Mouse (Mus musculus): ENCODE measurements around the gene Calm5. TPM values are rescaled to one million over a fixed set of nuclear protein-coding genes. Genes with fewer than 3 reads are reported as not detected.
A peak's percentile ranks its signal among the peaks of the same experiment; 100 is the strongest.

Gene Calm5
- polyA plus RNA-seq, 1 experiment from 2014 or later, result not detected

DNA sequence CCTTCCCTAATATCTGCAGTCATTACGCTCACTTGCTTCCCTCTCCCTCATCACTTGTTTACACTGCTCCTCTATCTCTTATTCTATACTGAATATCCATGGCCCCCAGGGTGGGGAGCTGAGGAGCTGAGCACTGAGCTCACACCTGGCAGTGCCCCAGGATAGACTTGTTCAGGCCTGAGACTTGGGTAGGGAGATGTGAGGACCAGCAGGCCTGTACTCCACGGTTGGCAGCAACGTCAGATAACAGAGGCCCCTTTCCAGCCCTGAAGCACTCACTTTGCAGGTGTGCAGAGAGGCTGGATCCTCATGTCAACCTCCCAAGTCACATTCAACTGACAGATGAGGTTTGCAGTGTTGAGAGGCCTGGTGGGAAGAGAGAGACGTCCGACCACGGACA, 23.2 kb downstream of the Calm5 start:
- 0 out of 2 replicates have a peak overlapping the region, but pooled peaks have one; percentile 33 for H3K9ac ChIP-seq (ENCODE audit: low read length)

DNA sequence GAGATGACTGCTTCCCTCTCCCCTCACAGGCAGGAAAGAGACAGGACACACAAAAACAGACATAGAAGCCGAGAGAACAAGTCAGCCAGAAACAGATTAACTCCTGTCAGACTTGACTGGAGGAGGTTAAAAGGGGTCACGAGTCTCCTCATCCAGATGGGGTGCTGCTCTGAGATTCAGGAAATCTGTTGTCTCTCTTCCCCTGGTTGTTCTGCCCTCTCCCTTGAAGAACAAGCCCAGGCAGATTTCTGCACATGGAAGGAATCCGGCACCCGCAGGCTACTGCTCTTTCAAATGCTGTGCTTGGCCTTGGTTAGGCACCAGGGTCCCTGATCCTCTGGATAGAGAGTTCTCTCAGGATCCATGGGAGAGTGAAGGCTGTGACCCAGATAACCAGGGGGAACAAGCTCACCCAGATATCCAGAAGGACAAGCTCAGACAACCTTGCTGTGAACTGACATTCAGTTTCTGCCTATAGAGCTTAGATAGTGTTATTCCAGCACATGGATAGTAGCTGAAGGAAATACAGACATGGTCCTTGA, 23.8 kb downstream of the Calm5 start:
- Histone ChIP-seq H3K4me3 (replicated peaks; ENCODE audit: low read length) (no peak overlapping the region), H3K27ac (ENCODE audit: low read length) (peak overlapping the region; percentile 79), H3K4me1 (ENCODE audit: control insufficient read depth, insufficient read depth, low read length) (peaks cover 22% of the 10 kb centered on the region; the same call in 1 of the 2 replicates), H3K9me3 (replicated peaks; ENCODE audit: control insufficient read depth, low read length) (no peaks in the 10 kb centered on the region), H3K4me2 (ENCODE audit: low read depth, low read length) (no peak overlapping the region; the same call in 1 of the 2 replicates), H3K27me3 (ENCODE audit: control insufficient read depth, insufficient read depth, low read length) (no peaks in the 10 kb centered on the region), H3K36me3 (ENCODE audit: control insufficient read depth, insufficient read depth, low read length) (peaks cover 9% of the 10 kb centered on the region), H3K9ac (ENCODE audit: low read length) (0 out of 2 replicates have a peak overlapping the region, but pooled peaks have one; percentile 33)
- 47% methylated on average over 4 of the region's 4 CpGs for WGBS
- ATAC-seq (ENCODE audit: insufficient read depth, low FRiP score), result no peak; the same call in 1 of the 2 replicates

More for the DNA sequence above, 23.2 kb downstream of the Calm5 start:
- Histone ChIP-seq H3K9me3 (replicated peaks; ENCODE audit: control insufficient read depth, low read length) (no peaks in the 10 kb centered on the region), H3K4me3 (replicated peaks; ENCODE audit: low read length) (no peak overlapping the region), H3K27me3 (ENCODE audit: control insufficient read depth, insufficient read depth, low read length) (no peaks in the 10 kb centered on the region), H3K27ac (ENCODE audit: low read length) (peak overlapping the region; percentile 79), H3K36me3 (ENCODE audit: control insufficient read depth, insufficient read depth, low read length) (peaks cover 6% of the 10 kb centered on the region), H3K4me2 (ENCODE audit: low read depth, low read length) (no peak overlapping the region; the same call in 1 of the 2 replicates), H3K4me1 (ENCODE audit: control insufficient read depth, insufficient read depth, low read length) (peaks cover 22% of the 10 kb centered on the region; the same call in 1 of the 2 replicates)
- peak; percentile 49; the same call in 1 of the 2 replicates for ATAC-seq (ENCODE audit: insufficient read depth, low FRiP score)
- 37% methylated on average over 6 of the region's 6 CpGs for WGBS

DNA sequence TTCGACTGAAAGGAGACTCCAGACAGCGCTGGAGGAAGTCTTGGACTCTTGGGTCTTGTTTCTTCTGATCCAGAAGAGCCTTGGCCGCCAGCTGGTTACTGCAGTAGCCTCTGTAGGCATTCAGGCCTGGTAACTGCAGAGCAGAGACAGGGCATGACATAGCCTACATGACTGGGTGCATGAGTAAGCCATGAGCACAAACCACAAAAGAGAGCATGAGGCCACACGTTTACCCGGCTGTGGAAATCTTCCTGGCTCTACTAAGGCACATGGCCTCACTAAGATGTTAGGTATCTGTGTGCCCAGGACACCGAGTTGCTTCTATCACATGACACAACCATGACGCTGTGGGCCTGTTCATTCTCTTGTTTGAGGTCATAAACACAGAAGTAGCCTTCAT, 32.7 kb downstream of the Calm5 start:
- Histone ChIP-seq H3K4me2 (ENCODE audit: low read depth, low read length) (no peak overlapping the region), H3K36me3 (ENCODE audit: control insufficient read depth, insufficient read depth, low read length) (peaks cover 31% of the 10 kb centered on the region), H3K4me1 (ENCODE audit: control insufficient read depth, insufficient read depth, low read length) (peaks cover 4% of the 10 kb centered on the region), H3K27me3 (ENCODE audit: control insufficient read depth, insufficient read depth, low read length) (no peaks in the 10 kb centered on the region), H3K4me3 (replicated peaks; ENCODE audit: low read length) (no peak overlapping the region), H3K9ac (ENCODE audit: low read length) (no peak overlapping the region), H3K27ac (ENCODE audit: low read length) (no peak overlapping the region), H3K9me3 (replicated peaks; ENCODE audit: control insufficient read depth, low read length) (no peaks in the 10 kb centered on the region)
- ATAC-seq (ENCODE audit: insufficient read depth, low FRiP score), result no peak
- 93% methylated on average over 7 of the region's 7 CpGs for WGBS

DNA sequence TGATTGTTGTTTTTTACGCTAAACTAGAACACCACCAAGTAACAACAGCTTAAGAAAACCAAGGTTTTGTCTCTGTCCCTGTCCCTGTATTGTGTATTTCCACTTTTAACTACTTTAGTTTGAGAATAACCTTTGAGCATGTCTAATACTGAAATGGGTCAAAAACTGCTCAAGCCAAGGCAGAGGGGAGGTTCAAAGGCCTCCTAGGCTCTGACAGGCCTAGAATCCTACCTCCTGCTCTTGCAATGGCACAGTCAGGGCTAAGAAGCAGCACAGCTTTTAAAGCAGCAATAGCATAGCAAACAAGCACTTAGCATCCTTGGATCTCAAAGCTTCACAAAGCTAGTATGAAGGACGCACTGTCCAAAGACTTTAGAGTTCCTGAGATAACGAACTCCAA, 35.1 kb downstream of the Calm5 start:
- peak overlapping the region; percentile 41 for H3K4me2 ChIP-seq (ENCODE audit: low read depth, low read length)
- no peaks in the 10 kb centered on the region for H3K27me3 ChIP-seq (ENCODE audit: control insufficient read depth, insufficient read depth, low read length)
- ATAC-seq (ENCODE audit: insufficient read depth, low FRiP score), result no peak
- peaks cover 25% of the 10 kb centered on the region for H3K36me3 ChIP-seq (ENCODE audit: control insufficient read depth, insufficient read depth, low read length)
- WGBS, result 91% methylated on average over 3 of the region's 3 CpGs
- H3K9ac ChIP-seq (ENCODE audit: low read length), result 0 out of 2 replicates have a peak overlapping the region, but pooled peaks have one; percentile 26
- no peak overlapping the region for H3K4me3 ChIP-seq (replicated peaks; ENCODE audit: low read length)
- H3K27ac ChIP-seq (ENCODE audit: low read length), result no peak overlapping the region
- H3K4me1 ChIP-seq (ENCODE audit: control insufficient read depth, insufficient read depth, low read length), result peaks cover 4% of the 10 kb centered on the region
- H3K9me3 ChIP-seq (replicated peaks; ENCODE audit: control insufficient read depth, low read length), result no peaks in the 10 kb centered on the region

DNA sequence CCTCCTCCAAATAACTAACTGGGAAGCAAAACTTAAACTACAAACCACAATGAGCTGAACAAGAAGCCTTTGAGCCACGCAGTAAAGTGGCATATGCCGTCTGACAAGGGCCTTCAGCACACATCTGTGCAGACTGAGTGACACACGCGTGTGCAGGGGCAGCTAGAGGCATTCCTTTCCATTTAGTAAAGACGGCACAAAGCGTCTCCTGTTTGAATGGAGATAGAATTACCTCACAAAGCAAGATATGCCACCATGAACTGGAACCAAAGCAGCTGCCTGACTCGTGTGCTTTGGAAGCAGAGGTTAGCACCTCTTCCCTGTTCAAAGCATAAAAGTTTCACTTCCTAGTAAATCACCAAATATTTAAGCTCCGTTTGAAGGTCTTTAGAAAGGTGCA, 36.1 kb downstream of the Calm5 start:
- Histone ChIP-seq H3K4me1 (ENCODE audit: control insufficient read depth, insufficient read depth, low read length) (peaks cover 4% of the 10 kb centered on the region), H3K36me3 (ENCODE audit: control insufficient read depth, insufficient read depth, low read length) (peaks cover 21% of the 10 kb centered on the region), H3K4me2 (ENCODE audit: low read depth, low read length) (peak overlapping the region; percentile 41), H3K27me3 (ENCODE audit: control insufficient read depth, insufficient read depth, low read length) (no peaks in the 10 kb centered on the region), H3K4me3 (replicated peaks; ENCODE audit: low read length) (peak overlapping the region; percentile 30), H3K9ac (ENCODE audit: low read length) (peak overlapping the region; percentile 42; the same call in 1 of the 2 replicates), H3K27ac (ENCODE audit: low read length) (no peak overlapping the region), H3K9me3 (replicated peaks; ENCODE audit: control insufficient read depth, low read length) (no peaks in the 10 kb centered on the region)
- no peak for ATAC-seq (ENCODE audit: insufficient read depth, low FRiP score)
- 46% methylated on average over 8 of the region's 8 CpGs for WGBS

DNA sequence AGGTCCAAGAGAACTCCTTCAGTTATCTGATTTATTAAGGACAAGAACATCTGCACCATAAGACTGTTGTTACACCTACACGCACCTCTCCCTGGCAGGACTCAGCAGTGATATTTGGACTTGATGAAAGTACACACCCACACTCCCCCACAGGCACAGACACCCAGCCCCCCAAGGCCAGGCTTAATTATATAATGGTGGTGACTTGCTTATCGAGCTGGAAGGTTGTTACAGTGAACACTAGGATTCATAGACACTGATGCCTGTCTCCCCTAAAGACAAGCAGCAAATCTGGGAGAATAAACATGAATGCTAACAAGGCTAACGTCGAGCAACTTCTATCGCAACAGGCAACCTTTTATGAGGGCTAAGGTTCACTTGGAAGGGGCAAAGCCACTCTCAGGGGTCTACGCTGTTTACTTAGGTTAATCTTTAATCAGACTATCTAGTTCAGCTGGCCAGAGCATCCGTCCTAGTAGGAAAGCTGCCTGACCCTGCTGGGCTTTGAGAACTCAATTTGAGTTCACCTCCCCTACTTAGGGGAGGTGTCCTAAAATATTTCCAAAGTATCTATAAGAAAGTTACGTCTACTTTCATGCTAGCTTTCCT, 37.6 kb downstream of the Calm5 start:
- ATAC-seq (ENCODE audit: insufficient read depth, low FRiP score), result no peak
- H3K4me3 ChIP-seq (replicated peaks; ENCODE audit: low read length), result peak overlapping the region; percentile 68
- peak overlapping the region; percentile 65 for H3K9ac ChIP-seq (ENCODE audit: low read length)
- peaks cover 17% of the 10 kb centered on the region for H3K36me3 ChIP-seq (ENCODE audit: control insufficient read depth, insufficient read depth, low read length)
- peak overlapping the region; percentile 67 for H3K4me2 ChIP-seq (ENCODE audit: low read depth, low read length)
- peaks cover 4% of the 10 kb centered on the region for H3K4me1 ChIP-seq (ENCODE audit: control insufficient read depth, insufficient read depth, low read length)
- no peaks in the 10 kb centered on the region for H3K9me3 ChIP-seq (replicated peaks; ENCODE audit: control insufficient read depth, low read length)
- no peaks in the 10 kb centered on the region for H3K27me3 ChIP-seq (ENCODE audit: control insufficient read depth, insufficient read depth, low read length)
- H3K27ac ChIP-seq (ENCODE audit: low read length), result peak overlapping the region; percentile 72
- 27% methylated on average over 8 of the region's 8 CpGs for WGBS

DNA sequence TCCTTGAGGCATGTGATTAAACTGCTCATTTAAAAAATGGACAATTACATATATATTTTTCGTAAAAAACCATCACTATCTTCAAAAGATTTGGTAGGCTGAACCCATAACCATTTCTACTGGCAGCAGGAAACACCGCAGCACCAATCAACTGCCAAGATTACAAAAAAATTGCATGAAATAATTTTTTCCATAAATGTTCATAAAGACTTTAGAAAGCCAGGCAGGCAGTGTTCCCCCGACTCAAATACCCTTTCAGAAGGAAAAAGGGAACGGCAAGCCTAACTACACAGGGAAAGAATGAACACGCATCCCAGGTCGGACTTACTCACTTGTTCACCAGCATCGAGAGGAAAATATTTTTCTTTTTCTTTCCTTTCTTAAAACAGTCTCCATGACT, 38.6 kb downstream of the Calm5 start:
- Histone ChIP-seq H3K36me3 (ENCODE audit: control insufficient read depth, insufficient read depth, low read length) (peaks cover 7% of the 10 kb centered on the region), H3K9ac (ENCODE audit: low read length) (peak overlapping the region; percentile 71), H3K27me3 (ENCODE audit: control insufficient read depth, insufficient read depth, low read length) (no peaks in the 10 kb centered on the region), H3K9me3 (replicated peaks; ENCODE audit: control insufficient read depth, low read length) (no peaks in the 10 kb centered on the region), H3K27ac (ENCODE audit: low read length) (peak overlapping the region; percentile 72), H3K4me3 (replicated peaks; ENCODE audit: low read length) (peak overlapping the region; percentile 68), H3K4me1 (ENCODE audit: control insufficient read depth, insufficient read depth, low read length) (peaks cover 4% of the 10 kb centered on the region), H3K4me2 (ENCODE audit: low read depth, low read length) (peak overlapping the region; percentile 67)
- no peak for ATAC-seq (ENCODE audit: insufficient read depth, low FRiP score)
- WGBS, result 10% methylated on average over 7 of the region's 7 CpGs

DNA sequence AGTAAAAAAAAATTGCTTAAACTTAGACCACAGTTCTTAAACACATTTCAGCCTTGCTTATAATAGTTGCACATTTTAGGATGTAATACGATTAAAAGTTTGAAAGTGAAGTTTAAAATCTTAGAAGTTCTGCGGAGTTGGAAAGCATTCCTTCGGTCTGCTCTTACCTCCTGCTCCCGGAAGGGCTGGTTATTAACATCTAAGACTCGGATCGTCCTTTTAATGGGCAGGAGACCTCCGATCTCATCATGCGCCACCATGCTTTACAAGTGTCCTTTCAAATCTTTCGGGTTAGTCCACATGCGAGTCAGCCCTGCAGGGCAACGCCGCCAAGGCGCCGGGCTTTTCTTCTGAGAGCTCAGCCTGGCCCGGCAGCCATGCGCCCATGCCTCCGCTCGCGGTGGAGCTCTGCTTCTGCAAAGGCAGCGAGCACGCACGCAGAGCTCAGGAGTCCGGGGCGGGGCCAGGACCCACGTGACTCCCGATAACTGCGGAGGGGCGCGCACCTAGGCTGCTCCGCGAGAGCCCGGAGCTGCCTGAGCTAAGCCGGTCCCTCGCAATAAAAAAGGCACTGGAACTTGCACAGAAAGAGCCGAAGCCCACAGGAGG, 39.3 kb downstream of the Calm5 start:
- peak; percentile 98 for ATAC-seq (ENCODE audit: insufficient read depth, low FRiP score)
- Histone ChIP-seq H3K9me3 (replicated peaks; ENCODE audit: control insufficient read depth, low read length) (no peaks in the 10 kb centered on the region), H3K4me3 (replicated peaks; ENCODE audit: low read length) (peak overlapping the region; percentile 68), H3K27ac (ENCODE audit: low read length) (peak overlapping the region; percentile 83), H3K4me1 (ENCODE audit: control insufficient read depth, insufficient read depth, low read length) (peaks cover 4% of the 10 kb centered on the region), H3K4me2 (ENCODE audit: low read depth, low read length) (peak overlapping the region; percentile 67), H3K27me3 (ENCODE audit: control insufficient read depth, insufficient read depth, low read length) (no peaks in the 10 kb centered on the region), H3K36me3 (ENCODE audit: control insufficient read depth, insufficient read depth, low read length) (peaks cover under 1% of the 10 kb centered on the region; the same call in 1 of the 2 replicates), H3K9ac (ENCODE audit: low read length) (peak overlapping the region; percentile 83)
- WGBS, result under 1% methylated on average over 35 of the region's 35 CpGs

DNA sequence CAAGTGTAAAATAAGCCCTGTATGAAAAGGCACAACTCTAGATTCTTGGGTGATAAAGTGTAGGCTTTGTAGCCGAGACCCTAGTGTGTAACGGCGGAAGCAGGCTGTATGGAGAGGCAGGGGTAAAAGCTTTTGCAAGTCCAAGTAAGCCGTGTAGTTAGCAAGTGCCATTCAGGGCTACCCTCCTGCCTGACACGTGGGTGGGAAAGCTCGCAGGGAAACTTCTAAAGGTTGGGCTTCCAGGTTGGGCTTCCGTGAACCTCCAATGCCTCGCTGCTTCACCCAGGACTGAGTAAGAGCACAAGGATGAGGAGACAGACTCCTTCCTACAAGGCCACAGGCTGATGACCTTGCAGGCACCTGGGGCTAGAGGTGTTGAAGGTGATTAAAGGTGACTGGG, 40.6 kb downstream of the Calm5 start:
- 71% methylated on average over 8 of the region's 8 CpGs for WGBS
- Histone ChIP-seq H3K4me1 (ENCODE audit: control insufficient read depth, insufficient read depth, low read length) (peaks cover 4% of the 10 kb centered on the region; the same call in 1 of the 2 replicates), H3K9me3 (replicated peaks; ENCODE audit: control insufficient read depth, low read length) (no peaks in the 10 kb centered on the region), H3K27ac (ENCODE audit: low read length) (no peak overlapping the region), H3K9ac (ENCODE audit: low read length) (0 out of 2 replicates have a peak overlapping the region, but pooled peaks have one; percentile 26), H3K27me3 (ENCODE audit: control insufficient read depth, insufficient read depth, low read length) (no peaks in the 10 kb centered on the region), H3K4me3 (replicated peaks; ENCODE audit: low read length) (no peak overlapping the region), H3K36me3 (ENCODE audit: control insufficient read depth, insufficient read depth, low read length) (no peaks in the 10 kb centered on the region), H3K4me2 (ENCODE audit: low read depth, low read length) (no peak overlapping the region)
- no peak for ATAC-seq (ENCODE audit: insufficient read depth, low FRiP score)
